Mouse (Mus musculus): ENCODE results near the gene Zfp991.
"Not testable (repeated sequence)": the region's sequence is repeated elsewhere in the genome, so short reads cannot be mapped to it uniquely, and the experiment has no call there.

- TF ChIP-seq ZNF384 (IDR thresholded peaks at IDR 0.05; ENCODE audit: low read depth, low read length); CHD2 (IDR thresholded peaks at IDR 0.05; ENCODE audit: low read depth, low read length); ZC3H11A (IDR thresholded peaks at IDR 0.05; ENCODE audit: borderline replicate concordance, low read depth, low read length); HCFC1 (IDR thresholded peaks at IDR 0.05; ENCODE audit: borderline replicate concordance, insufficient read depth, low read length); MAFK (IDR thresholded peaks at IDR 0.05; ENCODE audit: insufficient read depth, low read depth, low read length): not testable (repeated sequence)
Observed at GRCm38 (mm10) chr4:147131837-147132459, at the start of gene Zfp991.

Measured in ES-E14 (cell line).